Mouse (Mus musculus) hematopoietic stem cell, adult 5-6 weeks (primary cell): ENCODE measurements around the gene Cdc25b. TPM values are rescaled to one million over a fixed set of nuclear protein-coding genes. Genes with fewer than 3 reads are reported as not detected.

Experiments used
- ATAC-seq, 2 experiments: fragments of 125-278 bp in 1 of 2; replicated peaks in 1 of 2; 2 replicates each; pipeline ENCODE4 v1.8.0; 2016 to 2017; ENCODE audit warnings: inconsistent platforms in 2 of 2, mild to moderate bottlenecking in 2 of 2, moderate number of reproducible peaks in 2 of 2, low read depth in 1 of 2, moderate TSS enrichment in 1 of 2; ENCODE audit not compliant: low FRiP score in 2 of 2, poor library complexity in 2 of 2, severe bottlenecking in 2 of 2, insufficient read depth in 1 of 2, low TSS enrichment in 1 of 2
- total RNA-seq: library from RNA; stranded (forward); fragments of 172-1452, 232-1000 nt; gene quantifications from 2 replicates; pipeline ENCODE4 v1.2.3, GENCODE M21; 2017

The Cdc25b gene
- total RNA-seq, 1 experiment from 2014 or later = 14.8 TPM

DNA sequence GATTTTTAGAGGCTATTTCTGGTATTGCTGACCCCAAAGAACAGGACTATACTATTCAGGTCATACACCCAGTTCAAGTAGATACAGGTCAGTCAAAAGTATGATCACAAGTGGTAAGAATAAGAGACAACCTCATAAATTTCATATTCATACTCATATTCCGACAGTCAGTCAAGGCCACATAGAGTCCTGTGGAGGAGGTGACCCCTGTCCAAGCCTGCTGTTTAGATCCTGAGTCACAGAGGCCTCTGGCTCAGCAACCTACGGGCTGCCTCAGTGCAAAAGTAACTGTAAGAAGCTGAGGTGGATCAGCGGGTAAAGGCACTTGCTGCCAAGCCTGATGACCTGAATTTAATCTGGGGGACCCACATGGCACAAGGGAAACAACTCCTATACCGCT, 32.7 kb upstream of the Cdc25b start:
- no peak for ATAC-seq

DNA sequence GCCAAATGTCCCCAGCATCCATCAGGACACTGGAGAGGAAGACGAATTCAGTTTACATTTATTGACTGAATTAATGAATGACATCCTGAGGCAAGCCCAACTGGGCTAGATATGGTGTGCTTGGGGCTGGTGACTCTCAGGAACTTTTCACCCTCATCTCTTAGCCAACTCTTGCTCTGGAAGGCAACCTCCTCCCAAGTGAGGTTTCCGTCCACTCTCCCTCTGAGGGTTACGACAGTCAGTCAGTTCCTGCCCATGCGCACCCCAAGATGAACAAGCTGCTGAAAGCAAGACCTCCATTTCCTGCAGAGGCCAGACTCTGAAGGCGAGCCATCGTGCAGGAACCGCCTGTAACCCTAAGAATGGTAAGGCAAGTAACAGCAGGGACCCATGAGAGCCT, 29.8 kb upstream of the Cdc25b start:
- ATAC-seq = no peak

DNA sequence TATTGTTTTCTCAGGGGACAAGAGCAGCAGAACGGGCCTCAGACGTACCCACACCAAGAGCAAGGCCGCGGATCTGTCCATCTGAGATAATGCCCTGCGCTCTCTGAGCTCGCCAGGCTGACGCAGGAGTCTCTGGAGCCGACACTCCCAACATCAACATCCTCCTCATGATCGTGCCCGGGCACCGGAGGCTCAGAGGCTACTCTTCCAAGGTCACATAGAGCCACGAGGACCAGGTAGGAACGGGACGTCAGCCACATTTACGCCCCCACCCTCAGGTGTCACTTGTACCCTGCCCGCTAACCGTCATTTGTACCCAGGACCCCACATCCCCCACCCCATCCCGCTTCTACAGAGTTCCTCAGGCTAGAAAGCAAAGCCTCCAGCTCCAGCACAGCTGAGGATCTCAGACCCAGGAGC, 27.2 kb upstream of the Cdc25b start:
- no peak; a peak in 1 of 4 replicates for ATAC-seq

DNA sequence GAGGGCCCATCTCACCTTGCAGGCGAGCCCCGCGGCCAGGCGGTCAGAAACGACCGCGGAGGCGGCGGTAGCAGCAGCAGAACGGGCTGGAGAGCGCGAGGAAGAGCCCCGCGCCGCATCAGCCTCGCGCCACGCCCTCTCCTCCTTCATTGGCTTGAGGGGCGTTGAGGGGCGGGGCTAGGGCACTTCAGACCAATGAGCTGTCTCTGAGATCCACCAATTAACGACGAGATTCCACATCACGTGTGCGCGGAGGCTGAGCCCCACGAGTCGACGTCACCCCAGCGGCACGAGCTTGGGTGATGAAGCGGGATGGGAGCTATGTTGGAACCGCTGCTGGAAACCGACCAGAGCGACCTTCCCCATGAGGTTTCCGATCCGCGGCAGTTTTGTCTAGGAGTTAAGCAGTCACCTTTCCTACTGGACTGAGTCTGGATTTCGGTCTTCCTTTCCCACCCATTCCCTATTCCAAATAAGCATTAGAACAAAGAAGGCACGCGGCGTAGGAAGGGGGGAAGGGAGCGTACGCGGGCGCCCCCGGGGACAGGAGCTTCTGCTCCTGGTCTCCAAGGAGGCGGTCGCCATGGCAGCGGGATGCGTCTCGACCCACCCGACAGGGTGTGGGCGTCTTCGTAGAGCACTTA, 26.7 kb upstream of the Cdc25b start, which contains the start of gene 1700037H04Rik:
1700037H04Rik (minus strand) TSS at position 144 of the 644 bp plus-strand sequence.
- peak; percentile 51 to 97 for ATAC-seq

DNA sequence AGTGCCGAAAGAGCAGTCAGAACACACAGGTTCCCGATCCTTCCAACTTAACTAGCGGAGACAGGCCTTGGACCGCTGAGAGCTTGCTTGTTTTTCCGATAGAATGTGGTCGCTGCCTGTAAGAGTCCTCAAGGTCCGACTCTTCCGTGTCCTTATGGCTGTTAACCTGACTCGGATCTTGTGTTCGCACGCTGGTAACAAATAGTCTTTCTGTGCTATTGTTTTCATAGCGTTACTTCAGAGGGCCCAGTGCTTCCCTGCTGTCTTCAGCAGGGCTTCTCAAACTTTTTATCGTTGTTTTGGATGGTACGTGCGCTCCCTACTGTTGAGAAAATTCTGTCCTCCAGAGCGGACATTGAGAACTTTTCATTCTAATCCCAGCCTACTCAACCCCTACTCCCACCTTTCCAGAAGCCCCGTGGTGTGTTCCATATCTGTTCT, 26.1 kb upstream of the Cdc25b start:
- ATAC-seq = no peak

DNA sequence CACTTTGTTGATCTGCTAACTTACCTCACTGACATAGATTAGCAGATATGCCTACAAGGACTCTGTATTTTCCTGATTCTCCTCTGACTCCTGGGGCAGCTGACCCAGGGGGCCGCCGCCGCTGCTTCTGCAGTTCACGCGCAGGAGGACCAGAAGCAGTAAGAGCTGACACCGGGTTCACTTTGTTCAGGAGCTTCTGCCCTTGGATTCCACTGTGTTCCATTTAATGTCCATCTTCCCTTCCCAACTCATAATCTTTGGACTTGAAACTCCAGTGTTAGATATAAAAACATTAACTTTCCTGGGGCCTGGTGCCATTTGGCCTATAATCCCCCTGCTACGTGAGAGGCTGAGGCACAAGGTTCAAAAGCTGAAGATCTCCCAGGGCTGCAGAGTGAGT, 22.8 kb upstream of the Cdc25b start:
- ATAC-seq = no peak

DNA sequence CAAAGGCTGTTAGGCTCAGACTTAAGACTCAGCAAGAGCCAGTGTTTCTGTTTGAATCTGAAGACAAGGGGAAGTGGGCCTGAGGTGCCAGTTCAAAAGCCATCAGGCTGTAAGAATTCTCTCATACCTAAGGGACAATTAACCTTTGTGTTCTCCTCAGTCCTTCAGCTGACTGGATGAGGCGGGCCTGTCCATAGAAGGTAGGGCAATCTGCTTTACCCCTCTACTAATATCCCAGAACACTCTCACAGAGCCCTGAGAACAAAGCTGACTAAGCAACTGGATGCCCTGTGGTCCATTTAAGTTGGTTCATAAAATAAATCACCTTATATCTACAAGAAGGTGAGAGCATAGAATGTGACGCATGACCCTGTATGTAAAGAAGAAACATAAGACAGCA, 20.6 kb upstream of the Cdc25b start:
- no peak for ATAC-seq

DNA sequence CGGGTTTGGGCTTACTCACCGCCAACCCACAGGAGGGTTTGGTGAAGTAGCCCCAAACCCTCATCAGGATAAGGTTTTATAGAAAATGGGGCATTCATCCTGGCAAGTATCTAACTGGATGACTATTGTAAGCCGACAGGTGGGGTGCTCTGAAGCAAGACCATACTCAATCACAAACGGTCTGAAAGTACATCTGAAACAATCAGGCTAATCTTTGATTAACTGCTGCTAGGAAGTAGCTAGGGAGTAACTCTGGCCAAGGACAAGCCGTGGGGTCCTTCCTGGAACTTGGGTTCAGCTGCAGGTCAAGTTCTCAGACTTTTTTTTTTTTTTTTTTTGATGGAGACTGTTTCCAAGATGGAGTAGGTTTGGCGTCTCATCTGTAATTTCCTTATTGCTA, 18.8 kb upstream of the Cdc25b start:
- ATAC-seq = no peak

DNA sequence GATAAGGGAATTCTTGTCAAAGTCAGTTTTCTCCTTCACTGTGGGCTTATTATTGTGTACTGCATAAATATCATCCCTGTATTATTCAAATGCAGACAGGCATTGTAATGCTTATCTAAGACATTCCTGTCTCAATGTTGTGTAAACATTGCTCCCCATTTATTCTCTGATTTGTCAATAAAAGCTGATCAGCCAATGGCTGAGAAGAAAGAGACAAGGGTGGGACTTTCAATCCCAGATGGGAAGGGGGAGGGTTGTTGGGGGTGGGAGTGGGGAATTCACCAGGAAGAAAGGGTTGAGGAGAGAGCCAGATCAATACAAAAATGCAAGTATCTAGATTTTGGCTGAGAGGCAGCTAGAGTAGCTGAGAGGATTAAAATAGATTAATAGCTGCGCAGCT, 17.8 kb upstream of the Cdc25b start:
- no peak for ATAC-seq

DNA sequence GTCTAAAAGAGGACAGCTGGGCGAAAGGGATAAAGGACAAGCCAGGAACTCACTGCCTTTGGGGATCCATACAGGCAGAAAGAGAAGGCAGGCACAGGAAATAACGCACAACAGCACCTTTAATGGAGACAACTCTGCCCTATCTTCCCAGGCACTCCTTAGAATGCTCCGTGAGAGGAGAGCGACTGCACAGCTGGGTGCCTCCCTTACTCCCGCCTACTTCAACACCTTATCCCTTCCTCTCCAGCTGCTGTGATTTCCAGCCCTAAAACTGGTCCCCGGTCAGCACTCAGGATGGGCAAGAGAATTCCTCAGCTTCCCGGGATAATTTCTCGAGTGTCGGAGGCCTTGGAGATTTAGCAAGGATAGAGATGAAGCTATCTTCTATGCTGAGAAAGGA, 15.8 kb upstream of the Cdc25b start:
- ATAC-seq = no peak

DNA sequence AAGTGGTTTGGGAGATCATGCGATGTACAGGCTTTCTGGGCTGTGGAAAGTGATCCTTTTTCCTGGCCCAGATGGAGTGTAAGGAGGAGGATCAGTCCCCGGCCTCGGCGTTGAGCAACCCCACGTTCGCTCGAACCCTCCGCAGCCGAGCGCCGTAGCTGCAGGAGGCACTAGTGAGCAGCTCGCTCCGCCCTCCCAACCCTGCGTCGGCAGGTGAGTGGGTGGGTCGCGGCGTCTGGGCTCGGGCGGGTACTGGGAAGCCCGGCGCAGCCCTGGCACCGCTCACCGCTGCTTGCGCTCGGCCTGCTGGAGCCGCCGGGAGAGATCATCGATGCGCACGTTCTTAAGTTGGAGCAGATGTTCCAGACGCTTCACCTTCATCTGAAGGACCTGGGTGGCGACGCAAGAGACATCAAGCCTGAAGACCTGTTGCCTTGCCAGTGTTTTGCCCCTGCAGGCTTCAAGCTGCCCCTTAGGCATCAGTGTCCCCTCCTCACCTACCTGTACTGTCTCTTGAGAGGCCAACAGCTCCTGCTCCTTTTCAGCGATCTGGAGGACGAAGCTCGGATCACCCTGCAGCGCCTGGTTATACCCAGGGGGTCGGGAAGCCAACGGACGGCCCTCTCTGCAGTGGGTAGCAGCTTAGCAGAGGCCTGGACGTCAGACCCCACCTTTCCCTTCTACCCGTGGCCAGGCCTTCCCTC, 15.2 kb upstream of the Cdc25b start:
- peak in 1 of 2 experiments; percentile 31; a peak in 1 of 4 replicates for ATAC-seq

DNA sequence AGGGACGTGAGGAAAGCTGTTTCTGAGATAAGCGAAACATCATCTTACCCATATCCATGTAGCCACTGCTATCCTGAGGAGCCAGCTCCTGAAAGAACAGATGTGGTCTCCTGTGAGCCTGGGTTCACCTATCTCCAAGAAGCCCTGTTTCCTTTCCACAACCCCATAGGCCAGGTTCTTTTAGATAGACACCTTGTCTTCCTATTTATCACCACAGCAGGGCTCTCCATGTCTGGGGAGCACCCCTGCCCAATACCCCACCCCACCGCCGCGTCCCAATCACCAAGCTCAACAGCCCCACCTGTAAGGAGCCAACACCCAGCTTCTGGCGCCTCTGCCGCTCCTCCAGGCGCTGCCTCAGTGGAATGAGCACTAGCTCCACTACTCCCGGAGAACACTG, 14.4 kb upstream of the Cdc25b start:
- no peak for ATAC-seq

DNA sequence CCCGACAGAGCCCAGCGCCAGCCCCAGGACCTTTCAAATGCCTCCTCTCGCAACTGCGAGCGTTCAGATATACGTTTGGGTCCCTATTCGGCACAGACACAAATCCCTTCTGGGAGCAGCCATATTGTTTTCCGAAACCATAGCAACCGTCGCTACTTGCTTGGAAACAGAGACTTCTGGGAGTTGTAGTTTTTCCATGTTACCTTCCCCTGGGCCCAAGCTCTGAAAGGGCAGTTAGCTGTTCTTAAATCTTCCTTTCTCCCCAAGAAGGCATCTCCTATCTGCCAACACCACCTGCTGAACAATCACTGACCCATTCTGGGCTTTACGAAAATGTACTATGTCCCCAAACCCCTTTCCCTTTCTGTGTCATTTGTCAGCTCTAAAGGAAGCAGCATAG, 12.0 kb upstream of the Cdc25b start:
- peak; percentile 61 to 63 for ATAC-seq

DNA sequence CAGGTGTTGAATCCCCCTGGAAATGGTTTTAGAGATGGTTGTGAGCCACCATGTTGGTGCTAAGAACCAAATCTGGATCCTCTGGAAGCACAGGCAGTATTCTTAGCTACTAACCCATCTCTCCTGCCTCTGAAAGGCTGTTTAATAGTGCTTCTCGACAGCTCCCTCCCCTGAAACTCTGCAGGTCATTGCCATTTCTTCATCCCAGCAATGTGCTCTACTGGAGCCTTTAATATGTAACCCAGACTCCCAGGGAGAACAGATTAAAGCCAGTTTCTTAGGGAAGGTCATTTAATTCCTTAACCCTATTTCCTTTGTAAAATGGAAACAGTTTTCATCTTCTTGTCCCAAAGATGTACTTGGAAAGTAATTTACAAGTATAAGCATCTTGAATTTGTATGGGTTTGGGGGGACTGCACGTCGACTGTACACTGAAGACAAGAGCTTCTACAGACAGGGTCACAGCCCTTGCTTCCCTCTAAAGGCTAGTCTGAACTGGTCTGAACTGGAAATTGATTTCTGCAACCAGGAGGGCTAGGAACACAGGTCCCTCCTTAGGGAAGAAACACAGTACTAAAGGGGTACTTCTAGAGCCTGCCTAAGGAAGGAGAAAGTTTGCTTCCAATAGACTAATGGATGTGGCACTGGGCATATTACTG, 11.3 kb upstream of the Cdc25b start:
- ATAC-seq = no peak

DNA sequence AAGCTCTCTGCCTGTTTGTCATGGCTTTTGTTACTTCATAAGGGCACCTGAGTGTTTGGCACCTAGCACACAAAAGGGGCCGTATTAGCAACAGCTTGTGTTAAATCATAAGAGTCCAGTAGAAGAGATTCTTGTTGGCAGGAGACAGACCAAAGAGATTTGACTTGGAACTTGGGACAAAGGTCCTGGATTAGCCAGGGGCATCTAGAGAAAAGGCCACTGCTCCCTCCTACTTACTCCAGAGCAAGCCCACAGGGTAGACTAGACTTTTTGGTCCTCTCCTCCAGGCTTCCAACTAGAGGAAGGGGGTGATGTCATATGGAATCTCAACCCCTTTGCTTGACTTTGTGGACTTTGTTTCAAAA, 10.8 kb upstream of the Cdc25b start:
- ATAC-seq = no peak

DNA sequence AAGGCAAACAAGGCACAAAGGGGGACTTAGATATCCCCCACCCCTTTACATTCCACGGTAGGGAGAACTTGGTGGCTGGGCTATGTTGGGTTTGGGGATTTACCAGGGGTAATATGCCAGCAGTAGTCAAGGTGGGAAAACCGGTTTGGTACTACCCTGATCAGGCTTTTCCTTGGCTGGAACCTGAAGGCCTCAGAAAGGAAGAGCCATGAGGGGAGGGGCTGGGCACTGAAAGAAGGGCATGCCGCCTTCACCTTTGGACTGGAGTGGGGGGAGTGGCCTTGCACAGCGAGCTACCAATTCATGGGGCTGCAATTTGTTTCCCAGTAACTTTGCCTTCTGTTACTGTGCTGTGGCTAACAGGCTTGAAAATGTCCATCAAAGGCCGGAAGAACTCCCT, 10.3 kb upstream of the Cdc25b start:
- no peak for ATAC-seq

DNA sequence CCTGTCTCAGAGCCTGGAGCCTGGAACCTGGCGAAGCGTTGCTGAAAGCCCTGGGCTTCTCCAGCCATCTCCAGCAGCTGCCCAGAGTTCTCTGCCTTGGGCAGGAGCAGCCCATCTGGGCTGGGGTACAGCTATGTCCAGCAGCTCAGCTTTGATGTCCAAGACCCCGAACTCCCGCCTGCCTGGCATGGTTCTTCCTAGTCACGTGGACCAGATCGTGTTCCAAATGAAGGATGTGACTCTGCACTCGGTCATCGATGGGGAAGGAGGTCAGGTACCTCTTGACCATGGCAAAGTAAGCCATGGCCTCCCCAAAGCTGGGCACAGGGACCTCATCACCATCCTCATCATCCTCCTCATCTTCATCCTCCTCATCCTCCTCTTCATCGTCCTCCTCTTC, 8.8 kb upstream of the Cdc25b start:
- ATAC-seq = no peak

DNA sequence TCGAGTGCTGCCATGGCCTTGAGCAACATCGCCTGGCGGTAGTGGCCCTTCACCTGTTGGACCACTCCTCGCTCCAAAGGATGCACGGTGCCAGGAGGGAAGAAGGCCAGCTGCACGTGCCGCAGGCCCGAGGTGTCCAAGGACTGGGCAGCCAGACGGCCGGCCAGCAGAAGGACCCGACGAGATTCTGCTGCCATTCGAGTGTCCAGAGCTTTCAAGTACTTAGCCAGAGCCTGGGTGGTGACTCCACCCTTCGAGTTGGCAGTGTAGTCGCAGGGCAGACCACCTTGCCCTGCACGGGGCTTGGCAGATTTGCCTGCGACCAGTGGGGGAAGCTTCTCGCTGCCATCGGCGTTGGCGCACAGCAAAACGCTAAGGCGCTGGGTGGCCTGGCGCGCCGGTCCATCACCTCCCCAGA, 7.9 kb upstream of the Cdc25b start:
- ATAC-seq = 0 out of 4 replicates have a peak, but pooled peaks of 1 of the 2 experiments have one; percentile 1
